Mouse (Mus musculus) MEL (cell line): ENCODE measurements around the gene Speg. TPM values are rescaled to one million over a fixed set of nuclear protein-coding genes. Genes with fewer than 3 reads are reported as not detected.

ENCODE experiments used
- DNase-seq: peaks from one replicate; pipeline ENCODE4 v3.0.0; 2011; ENCODE audit warnings: low read depth, low spot score
- H3K27ac ChIP-seq: 2 replicates; pipeline ENCODE4 v1.5.1; 2012; ENCODE audit warnings: low read depth, mild to moderate bottlenecking, control low read depth, low read length, moderate library complexity; ENCODE audit not compliant: control insufficient read depth
- H3K27me3 ChIP-seq, 2 experiments: fragments of 150-350 bp in 1 of 2; sonication (generic) in 1 of 2; 2 replicates each; pipeline ENCODE4 v1.6.1; 2012; ENCODE audit warnings: low read length in 2 of 2, mild to moderate bottlenecking in 2 of 2, improper control_type of control experiment in 1 of 2, moderate library complexity in 1 of 2; ENCODE audit not compliant: insufficient read depth in 2 of 2, control insufficient read depth in 1 of 2
- H3K36me3 ChIP-seq, 2 experiments: 2 replicates each; pipeline ENCODE4 v1.6.1; 2012 to 2014; ENCODE audit warnings: low read length in 2 of 2, improper control_type of control experiment in 1 of 2, inconsistent platforms in 1 of 2, mild to moderate bottlenecking in 1 of 2; ENCODE audit not compliant: insufficient read depth in 2 of 2, control insufficient read depth in 1 of 2
- H3K4me1 ChIP-seq, 2 experiments: fragments of 150-350 bp in 1 of 2; sonication (generic) in 1 of 2; 2 replicates each; pipeline ENCODE4 v1.6.1; 2012; ENCODE audit warnings: low read length in 2 of 2, improper control_type of control experiment in 1 of 2, mild to moderate bottlenecking in 1 of 2; ENCODE audit not compliant: insufficient read depth in 2 of 2, control insufficient read depth in 1 of 2
- H3K4me3 ChIP-seq, 2 experiments: fragments of 150-350 bp in 1 of 2; sonication (generic) in 1 of 2; 2 replicates each; pipeline ENCODE4 v1.5.1; 2012; ENCODE audit warnings: low read depth in 2 of 2, low read length in 2 of 2, mild to moderate bottlenecking in 2 of 2, moderate library complexity in 2 of 2, control low read depth in 1 of 2, improper control_type of control experiment in 1 of 2; ENCODE audit not compliant: control insufficient read depth in 1 of 2, insufficient read depth in 1 of 2
- H3K79me2 ChIP-seq: 2 replicates; pipeline ENCODE4 v1.6.1; 2012; ENCODE audit warnings: mild to moderate bottlenecking, low read length, moderate library complexity; ENCODE audit not compliant: control insufficient read depth, poor library complexity, insufficient read depth
- H3K9ac ChIP-seq: 2 replicates; pipeline ENCODE4 v1.6.1; 2012; ENCODE audit warnings: low read depth, mild to moderate bottlenecking, control low read depth, low read length, moderate library complexity; ENCODE audit not compliant: control insufficient read depth, poor library complexity, severe bottlenecking
- H3K9me3 ChIP-seq: fragments of 150-350 bp; sonication (generic); replicated peaks from 2 replicates; pipeline ENCODE4 v1.6.1; 2012; ENCODE audit warnings: mild to moderate bottlenecking, low read length, improper control_type of control experiment, moderate library complexity; ENCODE audit not compliant: insufficient read depth
- ELF1 ChIP-seq: IDR thresholded peaks from 2 replicates; pipeline ENCODE4 v1.6.1; 2014; ENCODE audit warnings: low read depth, mild to moderate bottlenecking, inconsistent platforms, low read length, improper control_type of control experiment, moderate library complexity
- GABPA ChIP-seq: IDR thresholded peaks from 2 replicates; pipeline ENCODE4 v1.6.1; 2012; ENCODE audit warnings: low read depth, mild to moderate bottlenecking, inconsistent platforms, low read length, improper control_type of control experiment, moderate library complexity
- GATA1 ChIP-seq: IDR thresholded peaks from 2 replicates; pipeline ENCODE4 v1.6.1; 2011; ENCODE audit warnings: low read depth, low read length, improper control_type of control experiment
- HCFC1 ChIP-seq: IDR thresholded peaks from 2 replicates; pipeline ENCODE4 v1.6.1; 2012; ENCODE audit warnings: low read depth, mild to moderate bottlenecking, inconsistent platforms, low read length, improper control_type of control experiment, moderate library complexity
- JUND ChIP-seq: IDR thresholded peaks from 2 replicates; pipeline ENCODE4 v1.6.1; 2011; ENCODE audit warnings: low read depth, mild to moderate bottlenecking, improper control_type of control experiment, low read length
- KAT2A ChIP-seq: conservative IDR thresholded peaks from 2 replicates; pipeline ENCODE4 v1.6.1; 2012; ENCODE audit warnings: low read depth, low read length, improper control_type of control experiment, inconsistent platforms
- MAFK ChIP-seq: IDR thresholded peaks from 2 replicates; pipeline ENCODE4 v1.6.1; 2011; ENCODE audit warnings: low read depth, mild to moderate bottlenecking, low read length, improper control_type of control experiment, borderline replicate concordance
- MEF2A ChIP-seq: IDR thresholded peaks from 2 replicates; pipeline ENCODE4 v1.6.1; 2014; ENCODE audit warnings: low read depth, mild to moderate bottlenecking, inconsistent platforms, low read length, improper control_type of control experiment; ENCODE audit not compliant: poor library complexity, insufficient replicate concordance, severe bottlenecking; ENCODE audit errors: extremely low read depth
- MXI1 ChIP-seq: IDR thresholded peaks from 2 replicates; pipeline ENCODE4 v1.6.1; 2011; ENCODE audit warnings: mild to moderate bottlenecking, low read depth, low read length, improper control_type of control experiment
- NELFE ChIP-seq: IDR thresholded peaks from 2 replicates; pipeline ENCODE4 v1.6.1; 2011; ENCODE audit warnings: low read depth, low read length, improper control_type of control experiment
- NRF1 ChIP-seq: IDR thresholded peaks from 2 replicates; pipeline ENCODE4 v1.6.1; 2014; ENCODE audit warnings: low read depth, mild to moderate bottlenecking, inconsistent platforms, low read length, improper control_type of control experiment, moderate library complexity; ENCODE audit not compliant: poor library complexity, insufficient read depth, severe bottlenecking
- SIN3A ChIP-seq: IDR thresholded peaks from 2 replicates; pipeline ENCODE4 v1.6.1; 2012; ENCODE audit warnings: low read length, improper control_type of control experiment, inconsistent platforms
- SMC3 ChIP-seq: IDR thresholded peaks from 2 replicates; pipeline ENCODE4 v1.6.1; 2011; ENCODE audit warnings: low read depth, low read length, improper control_type of control experiment
- TCF12 ChIP-seq: IDR thresholded peaks from 2 replicates; pipeline ENCODE4 v1.6.1; 2014; ENCODE audit warnings: low read depth, mild to moderate bottlenecking, inconsistent platforms, low read length, improper control_type of control experiment, moderate library complexity
- UBTF ChIP-seq: IDR thresholded peaks from 2 replicates; pipeline ENCODE4 v1.6.1; 2012; ENCODE audit warnings: low read depth, mild to moderate bottlenecking, inconsistent platforms, low read length, improper control_type of control experiment, moderate library complexity, borderline replicate concordance; ENCODE audit not compliant: insufficient read depth
- USF2 ChIP-seq, 2 experiments: IDR thresholded peaks; 2 replicates each; pipeline ENCODE4 v1.6.1; 2011 to 2012; ENCODE audit warnings: improper control_type of control experiment in 2 of 2, low read length in 2 of 2, borderline replicate concordance in 1 of 2, inconsistent platforms in 1 of 2, low read depth in 1 of 2, mild to moderate bottlenecking in 1 of 2; ENCODE audit not compliant: insufficient read depth in 1 of 2
- ZC3H11A ChIP-seq: IDR thresholded peaks from 2 replicates; pipeline ENCODE4 v1.6.1; 2012; ENCODE audit warnings: low read depth, mild to moderate bottlenecking, inconsistent platforms, low read length, improper control_type of control experiment
- ZKSCAN1 ChIP-seq: IDR thresholded peaks from 2 replicates; pipeline ENCODE4 v1.6.1; 2012; ENCODE audit warnings: low read depth, mild to moderate bottlenecking, inconsistent platforms, low read length, improper control_type of control experiment, moderate library complexity
- ZNF384 ChIP-seq: IDR thresholded peaks from 2 replicates; pipeline ENCODE4 v1.6.1; 2012; ENCODE audit warnings: low read depth, mild to moderate bottlenecking, inconsistent platforms, low read length, improper control_type of control experiment
- polyA plus RNA-seq, 2 experiments: library from polyadenylated mRNA; stranded (reverse) in 1 of 2; unstranded in 1 of 2; fragments of >175 nt in 1 of 2; fragments of >200 nt in 1 of 2; gene quantifications; 2 replicates each; pipeline versions ENCODE4 v1.2.1 to v1.2.4; 2012; ENCODE audit warnings: low replicate concordance in 2 of 2, low read depth in 1 of 2; ENCODE audit not compliant: insufficient read length in 2 of 2, insufficient read depth in 1 of 2, missing spikeins in 1 of 2
- total RNA-seq: library from RNA; depleted of rRNA; stranded (reverse); fragments of 300-350 nt; gene quantifications from 2 replicates; pipeline ENCODE4 v1.2.3, GENCODE M21; 2012

Gene Speg
- total and polyA plus RNA-seq, 3 experiments = 1.7 to 9.5 TPM; not detected in 1

GRCm38 (mm10) chr1:75450314-75451005, 75.4 kb downstream of the Speg start, which contains the start of gene Asic4 (continued):
- TF ChIP-seq ZC3H11A (no peak), SIN3A (peak; percentile 62), NRF1 (peak; percentile 44; the same call in 1 of the 2 replicates)

- Histone ChIP-seq H3K27me3 (peaks cover 3 to 4% of the 10 kb centered on the region in 2 experiments; a peak in 3 of 4 replicates), H3K9me3 (no peaks in the 10 kb centered on the region), H3K27ac (no peak overlapping the region), H3K9ac (no peak overlapping the region), H3K4me1 (peaks cover 16 to 27% of the 10 kb centered on the region in 2 experiments; a peak in 3 of 4 replicates), H3K79me2 (no peaks in the 10 kb centered on the region; the same call in 1 of the 2 replicates), H3K36me3 (peaks cover 0 to 22% of the 10 kb centered on the region in 2 experiments; a peak in 2 of 4 replicates), H3K4me3 (no peak overlapping the region)
- no peak for DNase-seq
- TF ChIP-seq TCF12 (no peak), MAFK (no peak), ZNF384 (no peak), USF2 (IDR thresholded peaks at IDR 0.05; ENCODE audit: borderline replicate concordance in 1 of 2, insufficient read depth in 1 of 2, low read depth in 1 of 2, low read length in 2 of 2) (no peak), ELF1 (no peak), ZKSCAN1 (no peak), UBTF (no peak), MEF2A (no peak), JUND (no peak), SMC3 (no peak), MXI1 (no peak), HCFC1 (no peak), GATA1 (no peak), NRF1 (no peak), KAT2A (no peak), NELFE (no peak), GABPA (no peak)
Measured at GRCm38 (mm10) chr1:75451900-75452299, 76.8 kb downstream of the Speg start.
